Mouse (Mus musculus): ENCODE measurements around the gene Mcl1.
A peak's percentile ranks its signal among the peaks of the same experiment; 100 is the strongest.
"Not testable (repeated sequence)": the region's sequence is repeated elsewhere in the genome, so short reads cannot be mapped to it uniquely, and the experiment has no call there.

The Mcl1 gene

DNA sequence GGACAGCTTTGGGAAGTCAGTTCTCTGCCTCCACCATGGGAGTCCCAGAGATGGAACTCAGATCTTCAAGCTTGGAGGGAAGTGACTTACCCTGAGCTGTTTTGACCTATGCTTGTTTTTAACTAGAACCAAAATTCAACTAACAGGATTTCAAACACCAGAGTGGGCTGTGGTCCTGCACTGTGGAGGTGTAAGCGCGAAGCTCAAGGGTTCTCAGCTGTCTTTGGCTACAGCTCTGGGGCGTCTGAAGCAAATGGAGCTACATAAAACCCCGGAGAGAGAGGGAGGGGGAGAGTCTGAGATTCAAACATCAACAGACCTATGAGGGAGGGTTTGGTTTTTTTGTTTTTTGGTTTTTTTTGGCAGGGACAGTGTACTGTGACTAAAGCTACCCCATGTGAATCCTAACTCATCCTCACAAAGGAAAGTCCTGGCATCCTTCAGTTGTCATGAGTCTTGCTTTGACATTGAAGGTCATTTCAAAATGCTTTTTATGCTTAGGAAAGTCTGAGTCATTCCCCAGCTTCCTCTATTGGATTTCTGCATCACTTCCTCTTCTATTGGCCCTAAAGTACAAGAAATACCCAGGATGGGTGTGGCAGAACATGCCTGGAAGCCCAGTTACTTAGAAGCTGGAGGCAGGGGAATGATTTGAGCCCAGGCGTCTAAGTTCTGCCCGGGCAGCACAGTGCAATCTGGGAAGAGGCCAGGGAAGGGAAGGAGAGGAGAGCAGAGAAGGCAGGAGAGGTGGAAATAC lies 8.1 kb upstream of the Mcl1 start:
- no peak for DNase-seq (ENCODE audit: low spot score in 2 of 2)

GRCm38 (mm10) chr3:95651033-95651373 lies 7.6 kb upstream of the Mcl1 start:
- DNase-seq (ENCODE audit: low spot score in 2 of 2) = no peak

- DNase-seq (ENCODE audit: low spot score in 2 of 2) = no peak
These were observed 7.0 kb upstream of the Mcl1 start for GRCm38 (mm10) chr3:95651391-95652203.

GRCm38 (mm10) chr3:95652204-95652811 lies 6.3 kb upstream of the Mcl1 start:
- no peak for DNase-seq (ENCODE audit: low spot score in 2 of 2)

DNA sequence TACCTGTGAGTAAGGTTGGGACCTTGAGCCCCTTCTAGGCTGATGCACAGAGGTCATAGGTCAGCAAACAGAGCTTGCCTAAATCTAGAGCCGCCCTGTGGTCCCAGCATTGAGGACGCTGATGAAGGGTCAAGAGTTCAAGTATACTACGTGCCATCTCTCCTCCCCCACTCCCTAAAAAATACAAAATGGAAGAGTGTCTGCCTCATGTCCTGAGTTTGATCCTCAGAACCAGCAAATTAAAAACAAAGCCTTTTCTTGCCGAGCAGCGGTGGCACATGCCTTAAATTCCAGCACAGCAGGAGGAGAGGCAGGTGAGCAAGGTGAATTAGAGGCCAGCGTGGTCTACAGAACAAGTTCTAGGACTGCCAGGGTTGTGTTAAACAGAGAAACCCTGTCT lies 5.7 kb upstream of the Mcl1 start:
- DNase-seq (ENCODE audit: low spot score in 2 of 2) = no peak

GRCm38 (mm10) chr3:95653473-95654034 lies 5.0 kb upstream of the Mcl1 start:
- DNase-seq (ENCODE audit: low spot score in 2 of 2) = no peak

DNA sequence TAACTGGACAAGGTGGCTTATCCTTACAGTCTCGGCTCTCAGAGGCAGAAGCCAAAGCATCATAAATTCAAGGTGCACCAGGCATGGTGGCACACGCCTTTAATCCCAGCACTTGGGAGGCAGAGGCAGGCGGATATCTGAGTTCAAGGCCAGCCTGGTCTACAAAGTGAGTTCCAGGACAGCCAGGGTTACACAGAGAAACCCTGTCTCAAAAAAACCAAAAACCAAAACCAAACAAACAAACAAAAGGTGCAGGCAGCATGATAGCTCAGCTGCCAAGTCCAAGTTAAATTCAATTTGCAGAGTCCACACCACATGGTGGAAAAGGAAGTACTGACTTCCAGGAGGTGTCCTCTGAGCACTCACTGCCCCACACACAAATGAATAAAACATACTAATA lies 4.2 kb upstream of the Mcl1 start:
- DNase-seq (ENCODE audit: low spot score in 2 of 2) = not testable (repeated sequence)

DNA sequence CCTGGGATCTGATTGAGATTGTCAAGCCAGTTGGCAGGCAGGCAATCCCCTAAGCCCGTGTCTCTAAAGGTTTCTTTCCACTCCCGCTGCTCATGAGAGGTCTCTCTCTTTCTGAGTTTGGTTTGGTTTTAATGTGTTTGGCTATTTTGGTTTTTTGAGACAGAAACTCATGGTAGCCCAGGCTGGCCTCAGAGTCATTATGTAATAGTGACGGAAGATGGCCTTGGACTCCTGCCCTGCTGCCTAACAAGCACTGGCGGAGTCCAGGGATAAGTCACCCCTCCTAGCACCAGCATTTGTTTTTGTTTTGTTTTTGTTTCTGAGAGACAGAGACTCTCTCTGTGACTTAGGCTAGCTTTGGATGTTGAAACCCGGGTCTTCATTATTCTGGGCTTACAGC lies 3.2 kb upstream of the Mcl1 start:
- DNase-seq (ENCODE audit: low spot score in 2 of 2) = no peak

DNA sequence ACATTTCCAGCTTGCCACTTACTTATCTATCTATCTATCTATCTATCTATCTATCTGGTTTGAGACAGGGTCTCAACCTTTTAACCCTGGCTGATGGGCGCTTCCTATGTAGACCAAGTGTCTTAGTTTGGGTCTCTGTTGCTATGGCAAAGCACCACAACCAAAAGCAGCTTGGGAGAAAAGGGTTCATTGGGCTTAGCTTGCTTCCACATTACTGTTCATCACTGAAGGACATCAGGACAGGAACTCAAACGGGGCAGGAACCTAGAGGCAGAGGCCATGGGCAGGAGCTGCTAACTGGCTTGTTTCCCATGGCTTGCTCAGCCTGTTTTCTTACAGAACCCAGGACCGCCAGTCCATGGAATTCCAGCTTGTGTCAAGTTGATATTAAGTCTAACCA lies 1.5 kb upstream of the Mcl1 start:
- no peak for DNase-seq (ENCODE audit: low spot score in 2 of 2)

- no peak for DNase-seq (ENCODE audit: low spot score in 2 of 2)
These were observed 877 bp upstream of the Mcl1 start for GRCm38 (mm10) chr3:95657711-95658110.

GRCm38 (mm10) chr3:95658868-95659712 lies 502 bp downstream of the Mcl1 start:
- peak; percentile 25 to 31 for DNase-seq (ENCODE audit: low spot score in 2 of 2)

- DNase-seq (ENCODE audit: low spot score in 2 of 2) = no peak
These were observed 1.4 kb downstream of the Mcl1 start for GRCm38 (mm10) chr3:95659948-95660347.

GRCm38 (mm10) chr3:95660788-95661478 lies 2.3 kb downstream of the Mcl1 start:
- no peak for DNase-seq (ENCODE audit: low spot score in 2 of 2)

DNA sequence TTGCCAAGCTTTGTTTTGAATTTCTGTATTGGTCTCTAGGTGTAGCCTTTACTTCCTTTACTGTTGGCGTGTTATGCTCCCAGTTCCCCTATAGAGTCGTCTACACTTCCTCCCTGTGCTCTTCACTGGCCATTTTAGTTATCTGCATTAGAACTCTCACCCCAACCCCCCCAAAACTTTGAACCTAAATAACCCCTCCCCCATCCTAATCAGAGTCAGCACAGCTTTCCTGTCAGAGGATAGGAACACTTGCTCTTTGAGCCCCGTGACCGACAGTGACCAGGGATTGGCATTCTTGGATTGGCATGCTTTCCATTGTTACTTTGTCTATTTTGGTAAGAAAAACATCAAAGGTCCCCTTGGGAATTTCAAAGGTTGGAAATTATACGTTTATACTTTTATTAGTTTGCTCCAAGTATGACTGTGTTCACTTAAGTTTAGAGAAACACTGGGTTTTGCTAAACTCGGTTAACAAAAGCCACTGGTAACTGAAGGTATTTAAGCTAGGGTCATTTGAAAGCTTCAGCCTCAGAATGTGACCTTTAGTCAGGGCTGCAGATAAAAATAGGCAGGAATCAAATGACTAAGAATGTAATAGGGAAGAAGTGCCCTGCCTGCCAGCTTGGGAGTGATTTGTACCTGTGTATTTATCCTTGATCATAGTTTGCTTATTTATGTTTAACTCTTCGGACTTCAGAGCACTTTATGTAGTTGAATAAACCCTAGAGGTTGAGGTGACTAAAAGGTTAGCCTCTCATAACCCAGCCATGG lies 3.5 kb downstream of the Mcl1 start:
- no peak for DNase-seq (ENCODE audit: low spot score in 2 of 2)

- DNase-seq (ENCODE audit: low spot score in 2 of 2) = no peak
These were observed 4.3 kb downstream of the Mcl1 start for GRCm38 (mm10) chr3:95662724-95663449.

DNA sequence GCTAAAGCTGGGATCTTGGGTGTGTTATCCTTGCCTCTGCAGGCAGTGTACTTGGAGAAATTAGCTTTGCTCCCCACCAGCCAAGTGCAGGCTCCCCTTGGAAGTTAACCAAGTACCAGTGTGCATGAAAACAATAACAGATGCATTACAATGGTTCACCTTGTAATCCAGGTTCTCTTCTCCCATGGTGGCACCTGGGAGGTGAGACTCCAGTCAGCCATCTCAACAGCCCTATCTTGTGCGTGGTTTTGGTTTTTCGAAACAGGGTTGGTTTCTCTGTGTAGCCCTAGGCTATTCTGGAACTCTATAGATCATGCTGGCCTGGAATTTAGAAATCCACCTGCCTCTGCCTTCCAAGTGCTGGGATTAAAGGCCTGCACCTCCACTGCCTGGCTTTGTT lies 4.9 kb downstream of the Mcl1 start:
- no peak for DNase-seq (ENCODE audit: low spot score in 2 of 2)

- no peak for DNase-seq (ENCODE audit: low spot score in 2 of 2)
These were observed 5.5 kb downstream of the Mcl1 start for GRCm38 (mm10) chr3:95663969-95664608.

GRCm38 (mm10) chr3:95664940-95665352 lies 6.4 kb downstream of the Mcl1 start:
- DNase-seq (ENCODE audit: low spot score in 2 of 2) = no peak

Data from frontal cortex, postnatal 25 days (tissue).